Mouse (Mus musculus) T-helper 2 cell (primary cell): ENCODE results near the gene Slc36a4.

ENCODE experiments used
- in situ Hi-C: fragments of 300-600 bp; cut with MboI, MseI; formaldehyde crosslinking; loops from one replicate; pipeline ENCODE4 v1.15.1; 2025; ENCODE audit warnings: high pct_unique_total_duplicates

Slc36a4 gene

GRCm38 (mm10) chr9:15721226-15721833, 11.8 kb downstream of the Slc36a4 start:
- in situ Hi-C loops: no loop called here

GRCm38 (mm10) chr9:15722506-15722905, 13.0 kb downstream of the Slc36a4 start:
- in situ Hi-C loops: no loop called here

GRCm38 (mm10) chr9:15727168-15727567, 17.6 kb downstream of the Slc36a4 start:
- in situ Hi-C loops: no loop called here

GRCm38 (mm10) chr9:15731758-15732748, 22.5 kb downstream of the Slc36a4 start:
- in situ Hi-C loops: no loop called here

DNA sequence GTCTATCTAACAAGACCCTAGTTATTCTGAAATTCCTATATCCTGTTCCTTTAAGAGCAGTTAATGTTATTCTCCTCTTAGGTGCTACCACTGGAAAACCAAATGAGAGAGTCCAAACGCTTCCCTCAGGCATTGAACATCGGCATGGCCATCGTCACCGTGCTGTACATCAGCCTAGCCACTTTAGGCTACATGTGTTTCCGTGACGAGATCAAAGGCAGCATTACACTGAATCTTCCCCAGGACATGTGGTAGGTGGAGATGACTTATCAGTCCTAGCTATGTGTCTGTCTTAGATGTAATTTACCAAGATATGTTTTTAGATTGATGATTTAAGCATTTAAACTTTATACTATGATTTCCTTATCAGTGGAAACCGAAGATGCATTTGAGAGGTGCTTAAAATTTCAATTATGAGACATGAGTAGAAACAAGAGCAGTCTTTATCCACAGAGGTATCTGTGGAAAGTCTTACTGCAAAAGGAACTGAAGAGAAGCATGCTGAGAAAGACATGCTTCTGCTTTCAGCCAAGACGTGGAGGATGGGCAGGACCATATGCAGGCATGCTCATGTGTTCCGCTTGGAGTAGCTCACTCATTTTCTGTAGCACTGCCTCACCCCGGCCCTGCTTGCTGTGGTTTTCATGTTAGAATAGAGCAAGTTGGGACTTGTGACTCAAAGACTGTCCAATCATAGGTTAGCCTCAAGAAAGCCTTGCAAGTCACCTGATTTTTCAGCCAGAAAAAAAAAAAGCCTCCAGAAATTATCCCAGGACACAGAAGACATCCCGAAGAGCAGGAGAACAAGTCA, 24.7 kb downstream of the Slc36a4 start:
- in situ Hi-C loops: no loop called here

- in situ Hi-C loops: no loop called here
Observed at GRCm38 (mm10) chr9:15734867-15735131, 25.3 kb downstream of the Slc36a4 start.

DNA sequence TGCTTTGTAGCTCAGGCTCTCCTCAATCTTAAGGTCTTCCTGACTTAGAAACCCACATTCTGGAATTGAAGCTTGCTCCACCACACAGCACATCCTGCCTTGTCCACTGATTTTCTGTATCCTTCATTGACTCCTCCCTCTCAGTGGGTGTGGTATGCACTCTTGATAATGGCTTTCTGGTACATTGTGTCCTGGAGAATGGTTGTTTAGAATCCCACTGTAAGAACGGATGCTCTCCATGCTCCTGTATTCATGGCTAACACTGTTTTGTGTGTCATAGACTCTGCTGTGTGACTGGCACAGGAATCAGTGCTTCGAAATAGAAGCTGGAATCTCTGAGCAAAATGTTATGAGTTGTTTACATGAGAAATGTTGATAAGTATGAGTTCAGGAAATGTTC, 28.0 kb downstream of the Slc36a4 start:
- in situ Hi-C loops: no loop called here

- in situ Hi-C loops: no loop called here
Observed at GRCm38 (mm10) chr9:15741428-15741827, 31.9 kb downstream of the Slc36a4 start.

DNA sequence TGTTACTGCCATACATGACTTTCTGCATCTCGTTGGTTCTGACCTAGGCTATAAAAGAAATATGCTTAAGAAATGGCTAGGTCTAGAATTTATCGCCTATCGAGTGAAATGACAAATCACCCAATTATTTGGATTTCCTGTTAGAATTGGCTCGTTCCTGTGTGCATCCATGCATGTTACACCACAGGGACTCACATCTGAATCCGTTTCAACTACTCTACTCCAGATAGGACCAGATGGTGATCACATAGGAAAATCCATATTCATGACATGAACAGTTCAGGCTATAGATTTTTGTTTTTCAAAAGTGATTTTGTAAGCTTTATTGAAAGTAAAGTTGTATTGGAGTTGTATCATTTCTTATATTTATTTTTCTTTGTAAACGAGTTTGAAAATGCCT, 32.4 kb downstream of the Slc36a4 start:
- in situ Hi-C loops: no loop called here

- in situ Hi-C loops: no loop called here
Observed at GRCm38 (mm10) chr9:15745985-15746607, 36.6 kb downstream of the Slc36a4 start.

DNA sequence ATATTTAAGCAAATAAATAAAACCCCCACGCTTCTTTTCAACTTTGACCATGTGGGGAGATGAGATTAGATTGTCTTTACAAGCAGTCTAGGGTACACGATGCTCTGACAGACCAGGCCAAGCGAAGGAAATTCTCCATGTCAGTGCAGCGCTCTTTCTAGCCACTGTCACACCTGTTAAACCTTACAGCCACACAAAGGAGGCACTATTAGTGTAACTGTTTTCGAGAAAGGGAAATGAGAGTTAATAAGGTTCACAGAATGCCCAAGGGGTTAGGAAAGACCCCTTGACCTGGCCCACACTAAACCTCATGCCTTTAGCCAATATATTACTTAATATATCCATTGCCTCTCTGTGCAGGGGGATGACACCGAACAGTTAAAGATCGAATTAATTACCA, 37.1 kb downstream of the Slc36a4 start:
- in situ Hi-C loops: no loop called here

GRCm38 (mm10) chr9:15748383-15748782, 38.8 kb downstream of the Slc36a4 start:
- in situ Hi-C loops: no loop called here

- in situ Hi-C loops: no loop called here
Observed at GRCm38 (mm10) chr9:15759318-15759717, 49.8 kb downstream of the Slc36a4 start.

DNA sequence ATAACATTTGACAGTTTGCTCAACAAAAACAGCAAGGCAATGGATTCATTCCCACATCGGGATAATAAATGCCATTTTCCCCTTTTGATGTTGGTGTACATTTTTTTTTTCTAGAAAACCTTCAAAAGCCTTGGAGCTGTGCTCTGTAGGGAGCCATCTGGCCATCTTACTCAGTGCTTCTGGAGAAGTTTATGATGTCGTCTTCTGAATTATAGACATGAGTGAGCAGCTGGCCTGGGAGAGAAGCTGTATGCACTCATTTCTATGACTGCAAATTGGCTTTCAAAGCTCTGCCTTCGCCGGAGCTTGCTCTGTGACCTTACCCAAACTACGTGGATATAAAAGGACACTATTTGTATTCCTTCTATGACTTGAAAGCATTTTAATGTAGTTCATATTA, 56.8 kb downstream of the Slc36a4 start:
- in situ Hi-C loops: no loop called here

DNA sequence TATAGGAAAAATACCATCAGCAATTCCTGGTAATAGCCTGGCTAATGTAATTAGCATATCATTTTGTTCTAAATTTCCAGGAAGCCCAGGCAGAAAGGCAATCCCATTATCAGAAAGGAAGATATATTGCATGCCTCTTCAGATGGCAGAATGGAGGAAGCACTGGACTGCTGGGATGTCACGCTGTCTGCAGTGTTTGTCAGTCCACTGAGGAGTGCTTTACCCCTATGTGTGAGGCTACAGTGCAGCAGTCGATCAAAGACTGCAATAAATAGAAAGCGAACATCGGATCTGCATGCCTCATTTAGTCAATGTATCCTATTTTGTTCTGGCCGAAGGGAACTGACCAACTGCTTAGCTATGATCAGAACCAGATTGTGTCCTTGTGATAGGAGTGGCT, 57.3 kb downstream of the Slc36a4 start:
- in situ Hi-C loops: no loop called here

DNA sequence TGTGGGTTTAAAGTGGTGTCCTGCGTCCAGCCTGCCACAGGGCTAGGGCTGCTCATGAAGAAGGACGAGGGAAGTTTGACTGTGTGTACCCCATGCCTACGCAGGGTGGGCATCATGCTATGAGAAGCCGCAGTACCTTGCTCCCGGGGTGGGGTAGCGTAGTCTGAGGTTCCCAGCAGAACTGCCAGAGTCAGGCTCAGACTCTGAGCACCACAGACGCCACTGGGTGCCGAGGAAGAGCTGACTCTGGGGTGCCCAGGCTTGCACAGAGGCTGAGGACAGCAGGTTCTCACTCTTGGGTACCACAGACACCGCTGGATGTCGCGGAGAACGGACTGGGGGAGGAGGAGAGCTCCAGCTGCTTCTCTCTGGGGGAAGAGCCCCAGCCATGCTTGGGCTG, 63.2 kb downstream of the Slc36a4 start:
- in situ Hi-C loops: no loop called here

DNA sequence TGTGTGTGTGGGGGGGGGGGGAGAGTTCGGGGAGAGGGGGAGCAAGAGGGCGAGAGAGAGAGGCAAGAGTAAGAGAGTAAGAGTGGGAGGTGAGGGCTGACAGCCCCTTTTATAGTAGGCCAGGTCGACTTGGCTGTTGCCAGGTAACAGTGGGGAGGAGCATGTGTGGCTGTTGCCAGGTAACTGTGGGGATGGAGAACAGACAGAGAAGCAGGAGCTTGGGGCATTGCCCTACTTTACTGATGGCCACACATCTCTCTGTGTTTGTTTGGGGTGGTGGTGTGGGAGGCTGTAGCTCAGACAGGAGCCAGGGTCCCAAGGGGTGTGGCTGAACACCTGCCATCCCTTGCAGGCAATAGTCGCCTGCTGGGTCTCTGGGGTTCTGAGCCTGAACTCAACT, 63.9 kb downstream of the Slc36a4 start:
- in situ Hi-C loops: no loop called here

GRCm38 (mm10) chr9:15774911-15775310, 65.4 kb downstream of the Slc36a4 start:
- in situ Hi-C loops: no loop called here

DNA sequence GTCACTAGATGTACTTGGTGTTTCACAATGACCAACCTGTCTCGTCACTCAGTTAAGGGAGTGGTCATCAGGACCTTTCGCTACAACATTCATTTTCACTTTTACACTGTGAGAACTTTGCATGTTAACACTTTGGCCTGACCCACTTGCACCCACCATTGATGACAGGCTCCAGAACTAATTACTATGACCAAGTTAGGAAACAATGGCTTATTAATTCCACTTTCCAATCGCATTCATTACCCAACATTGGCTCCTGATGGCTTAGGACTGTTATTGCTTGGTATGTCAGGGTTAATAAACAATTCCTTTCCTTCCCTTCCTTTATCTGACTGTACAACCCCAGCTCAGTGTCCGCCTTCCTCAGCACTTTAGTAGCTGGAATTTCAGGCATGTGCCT, 72.4 kb downstream of the Slc36a4 start:
- in situ Hi-C loops: no loop called here

- in situ Hi-C loops: no loop called here
Observed at GRCm38 (mm10) chr9:15786192-15786591, 76.7 kb downstream of the Slc36a4 start.

GRCm38 (mm10) chr9:15786610-15787009, 77.1 kb downstream of the Slc36a4 start:
- in situ Hi-C loops: no loop called here

DNA sequence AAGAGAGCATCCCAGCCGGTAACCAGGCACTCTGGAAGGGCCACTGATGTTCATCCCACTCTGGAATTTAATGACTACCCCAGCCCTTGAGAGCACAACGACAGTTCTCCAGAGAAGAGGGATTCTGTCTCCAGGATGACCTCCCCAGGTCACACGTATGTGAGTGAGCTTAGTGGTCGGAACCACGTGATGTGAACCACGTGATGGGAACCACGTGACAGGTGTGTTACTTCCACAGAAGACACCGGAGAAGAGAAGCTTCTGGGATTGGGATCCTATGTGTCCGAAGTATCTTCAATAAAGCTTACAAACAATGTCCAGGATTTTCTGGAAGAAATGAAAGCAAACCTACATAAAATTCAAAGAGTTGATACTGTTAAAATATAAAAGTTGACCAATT, 82.5 kb downstream of the Slc36a4 start:
- in situ Hi-C loops: no loop called here
